Mouse (Mus musculus): ENCODE results near the gene Setd1b. TPM values are rescaled to one million over a fixed set of nuclear protein-coding genes. Genes with fewer than 3 reads are reported as not detected.

Setd1b gene
- total and polyA plus RNA-seq, 3 experiments, result 0.50 to 9.1 (median 2.3) TPM

GRCm38 (mm10) chr5:123151077-123151476 is 9.1 kb downstream of the Setd1b start:
- in situ Hi-C loops (cut with MboI; ENCODE audit: low pct_ligation_motif_present, low pct_unique_long_range_greater_than_20kb, low sequenced_read_pairs) (no loop called here), dilution Hi-C loops (cut with MboI; ENCODE audit: extremely low pct_ligation_motif_present, extremely low pct_unique_long_range_greater_than_20kb, low sequenced_read_pairs) (no loop called here)
- DNase-seq (ENCODE audit: extremely low read depth), result peak; percentile 95
- Histone ChIP-seq H3K4me1 (ENCODE audit: control insufficient read depth in 1 of 2, insufficient read depth in 2 of 2) (peaks cover 9 to 51% of the 10 kb centered on the region in 2 experiments), H3K4me2 (ENCODE audit: insufficient read depth, low read depth, poor library complexity, severe bottlenecking) (peak overlapping the region; percentile 54), H3K27ac (ENCODE audit: insufficient read depth, low read depth) (peak overlapping the region; percentile 87), H3K9ac (ENCODE audit: insufficient read depth, low read depth) (peak overlapping the region; percentile 53), H3K4me3 (replicated peaks in 1 of 3; ENCODE audit: low read depth in 2 of 3, low read length in 2 of 3, poor library complexity in 1 of 3) (peak overlapping the region; percentile 58 to 72 (median 60)), H3K27me3 (replicated peaks) (no peaks in the 10 kb centered on the region), H3K36me3 (replicated peaks in 1 of 2; ENCODE audit: control insufficient read depth in 1 of 2, insufficient read depth in 1 of 2, low read length in 1 of 2) (peaks cover 59 to 77% of the 10 kb centered on the region in 2 experiments), H3K9me3 (replicated peaks; ENCODE audit: low read length) (no peaks in the 10 kb centered on the region), H3K79me2 (replicated peaks; ENCODE audit: control insufficient read depth, extremely low read depth, insufficient read depth, poor library complexity, severe bottlenecking) (peaks cover 33% of the 10 kb centered on the region)
- TF ChIP-seq MAX (IDR thresholded peaks at IDR 0.05; ENCODE audit: low read length) (peak; percentile 68), NRF1 (IDR thresholded peaks at IDR 0.05; ENCODE audit: low read depth, low read length) (no peak), ZKSCAN1 (IDR thresholded peaks at IDR 0.05; ENCODE audit: borderline replicate concordance, low read depth, low read length) (no peak), JUN (IDR thresholded peaks at IDR 0.05; ENCODE audit: insufficient read depth, low read depth, low read length) (no peak), KAT2A (IDR thresholded peaks at IDR 0.05; ENCODE audit: insufficient replicate concordance, low read length) (no peak), CHD2 (IDR thresholded peaks at IDR 0.05; ENCODE audit: low read length) (no peak), HCFC1 (IDR thresholded peaks at IDR 0.05; ENCODE audit: low read depth, low read length) (peak; percentile 54), NELFE (IDR thresholded peaks at IDR 0.05; ENCODE audit: low read depth, low read length) (no peak), CHD1 (IDR thresholded peaks at IDR 0.05; ENCODE audit: low read depth, low read length) (no peak), CTCF (conservative IDR thresholded peaks at IDR 0.05 in 1 of 2, IDR thresholded peaks at IDR 0.05 in 1 of 2; ENCODE audit: low read depth in 2 of 2, low read length in 2 of 2) (no peak), ELF1 (IDR thresholded peaks at IDR 0.05; ENCODE audit: low read depth, low read length) (peak; percentile 94), BHLHE40 (IDR thresholded peaks at IDR 0.05; ENCODE audit: low read depth, low read length) (peak; percentile 97), ZMIZ1 (IDR thresholded peaks at IDR 0.05; ENCODE audit: low read depth, low read length) (0 out of 2 replicates have a peak, but pooled peaks have one; percentile 44), TBP (conservative IDR thresholded peaks at IDR 0.05; ENCODE audit: low read depth, low read length) (0 out of 2 replicates have a peak, but pooled peaks have one; percentile 68), UBTF (IDR thresholded peaks at IDR 0.05; ENCODE audit: low read depth, low read length) (0 out of 2 replicates have a peak, but pooled peaks have one; percentile 44), E2F4 (IDR thresholded peaks at IDR 0.05; ENCODE audit: insufficient replicate concordance, low read depth, low read length) (peak; percentile 18; the same call in 1 of the 2 replicates), RAD21 (IDR thresholded peaks at IDR 0.05; ENCODE audit: low read depth, low read length) (no peak), POLR2A (IDR thresholded peaks at IDR 0.05; ENCODE audit: low read depth, low read length) (peak; percentile 71), JUND (conservative IDR thresholded peaks at IDR 0.05; ENCODE audit: low read depth, low read length) (no peak), USF1 (IDR thresholded peaks at IDR 0.05; ENCODE audit: low read depth, low read length) (peak; percentile 74), MAZ (IDR thresholded peaks at IDR 0.05; ENCODE audit: low read depth, low read length) (0 out of 2 replicates have a peak, but pooled peaks have one; percentile 22), RCOR1 (conservative IDR thresholded peaks at IDR 0.05; ENCODE audit: low read depth, low read length) (no peak), MEF2A (IDR thresholded peaks at IDR 0.05; ENCODE audit: borderline replicate concordance, low read depth, low read length) (0 out of 2 replicates have a peak, but pooled peaks have one; percentile 17), ZC3H11A (IDR thresholded peaks at IDR 0.05; ENCODE audit: low read depth, low read length) (no peak), USF2 (conservative IDR thresholded peaks at IDR 0.05; ENCODE audit: low read depth, low read length) (peak; percentile 58), SMC3 (IDR thresholded peaks at IDR 0.05; ENCODE audit: low read depth, low read length) (no peak), POLR2AphosphoS2 (IDR thresholded peaks at IDR 0.05; ENCODE audit: low read depth, low read length) (no peak), ETS1 (conservative IDR thresholded peaks at IDR 0.05; ENCODE audit: low read depth, low read length) (peak; percentile 64), MYC (IDR thresholded peaks at IDR 0.05; ENCODE audit: low read depth, low read length) (peak; percentile 80), IRF4 (IDR thresholded peaks at IDR 0.05; ENCODE audit: low read depth, low read length) (peak; percentile 79), EP300 (IDR thresholded peaks at IDR 0.05; ENCODE audit: low read length) (no peak), SIN3A (IDR thresholded peaks at IDR 0.05; ENCODE audit: low read length) (peak; percentile 91), MXI1 (IDR thresholded peaks at IDR 0.05; ENCODE audit: low read depth, low read length) (peak; percentile 91), TCF12 (IDR thresholded peaks at IDR 0.05; ENCODE audit: low read depth, low read length) (peak; percentile 57; the same call in 1 of the 2 replicates), ZNF384 (IDR thresholded peaks at IDR 0.05; ENCODE audit: low read depth, low read length) (no peak), GABPA (IDR thresholded peaks at IDR 0.05; ENCODE audit: insufficient replicate concordance, low read depth, low read length) (no peak), PAX5 (IDR thresholded peaks at IDR 0.05; ENCODE audit: low read length) (no peak), MAFK (IDR thresholded peaks at IDR 0.05; ENCODE audit: insufficient replicate concordance, low read length) (no peak)
